Mouse (Mus musculus) heart, embryonic 12.5 days (tissue): ENCODE measurements at regions not wholly inside any gene's neighbourhood (a gene's known extent, or its start where the extent isn't known, plus 50 kb on each side); places are given as distances from the start of the nearest gene placed in this dataset.
A peak's percentile ranks its signal among the peaks of the same experiment; 100 is the strongest.

Experiments used
- ATAC-seq: fragments of 200-750 bp; cut with Nextera tagmentation; 2 replicates; pipeline ENCODE4 v1.8.0; 2017; ENCODE audit warnings: moderate TSS enrichment, moderate library complexity; ENCODE audit not compliant: insufficient number of reproducible peaks, low FRiP score
- H3K27ac ChIP-seq: fragments of 300-500 bp; sonication (generic); 2 replicates; pipeline ENCODE4 v1.5.1; 2016; ENCODE audit warnings: mild to moderate bottlenecking, moderate library complexity; ENCODE audit not compliant: poor library complexity, severe bottlenecking
- H3K27me3 ChIP-seq: fragments of 300-500 bp; sonication (generic); replicated peaks from 2 replicates; pipeline ENCODE4 v1.6.1; 2016; ENCODE audit warnings: mild to moderate bottlenecking, moderate library complexity
- H3K36me3 ChIP-seq: fragments of 300-500 bp; sonication (generic); 2 replicates; pipeline ENCODE4 v1.6.1; 2016; ENCODE audit warnings: mild to moderate bottlenecking, moderate library complexity
- H3K4me1 ChIP-seq: fragments of 300-500 bp; sonication (generic); replicated peaks from 2 replicates; pipeline ENCODE4 v1.6.1; 2016; ENCODE audit warnings: mild to moderate bottlenecking
- H3K4me2 ChIP-seq: fragments of 300-500 bp; sonication (generic); 2 replicates; pipeline ENCODE4 v1.6.1; 2016; ENCODE audit warnings: mild to moderate bottlenecking, moderate library complexity
- H3K4me3 ChIP-seq: fragments of 300-500 bp; sonication (generic); 2 replicates; pipeline ENCODE4 v1.5.1; 2016; ENCODE audit warnings: mild to moderate bottlenecking
- H3K9ac ChIP-seq: fragments of 300-500 bp; sonication (generic); 2 replicates; pipeline ENCODE4 v1.6.1; 2016; ENCODE audit warnings: mild to moderate bottlenecking, moderate library complexity
- H3K9me3 ChIP-seq: fragments of 300-500 bp; sonication (generic); replicated peaks from 2 replicates; pipeline ENCODE4 v1.6.1; 2016; ENCODE audit warnings: mild to moderate bottlenecking, moderate library complexity
- WGBS: fragments of 180-500 bp; shearing (Covaris S2); methylation state at CpG from one replicate; pipeline ENCODE4 v1.1.7; 2016; 5-methylcytosine and 5-hydroxymethylcytosine counted together

DNA sequence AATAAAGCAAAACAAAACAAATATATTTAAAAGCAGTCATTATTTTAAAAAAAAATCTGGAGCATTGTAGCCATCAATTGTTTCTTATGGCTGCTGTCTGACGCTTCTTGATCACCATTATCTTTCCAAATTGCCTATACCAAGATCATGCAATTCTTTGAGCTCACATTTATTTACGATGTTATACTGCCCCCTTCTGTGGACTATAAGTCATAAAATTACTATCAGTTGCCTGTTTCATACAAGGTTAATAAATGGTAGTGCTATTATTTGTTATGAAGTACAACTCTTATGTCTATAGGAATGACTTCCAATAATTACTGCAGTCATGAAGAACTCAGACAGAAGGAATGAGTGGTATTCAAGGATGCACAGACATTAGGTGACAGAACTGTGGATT lies 57.3 kb upstream of the Eda2r start:
- Histone ChIP-seq H3K4me1 (no peaks in the 10 kb centered on the region), H3K36me3 (no peaks in the 10 kb centered on the region), H3K9me3 (no peaks in the 10 kb centered on the region), H3K4me2 (no peak overlapping the region), H3K4me3 (no peak overlapping the region), H3K9ac (no peak overlapping the region), H3K27me3 (no peaks in the 10 kb centered on the region), H3K27ac (no peak overlapping the region)
- no peak for ATAC-seq
- 35% methylated on average over 2 of the region's 2 CpGs for WGBS

DNA sequence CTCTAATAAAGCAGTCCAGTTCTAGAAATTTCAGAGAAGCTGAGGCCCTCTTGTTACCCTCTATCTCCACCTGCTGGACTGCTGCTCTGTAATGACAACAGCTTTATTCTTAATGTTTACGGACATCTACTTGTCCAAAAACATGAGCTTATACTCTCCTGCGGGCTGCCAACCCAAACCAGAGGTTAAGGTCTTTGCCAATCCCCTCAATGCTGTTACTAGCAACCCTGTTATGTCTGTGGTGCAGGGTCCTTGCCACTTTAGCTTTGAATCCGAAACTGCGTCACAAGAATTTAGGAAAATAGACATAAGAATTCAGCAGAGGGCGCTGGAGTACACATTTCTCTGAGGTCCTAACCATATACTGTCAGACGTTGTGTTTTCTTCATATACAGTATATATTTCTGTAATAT lies 54.4 kb upstream of the Eda2r start:
- no peak for ATAC-seq
- Histone ChIP-seq H3K36me3 (no peaks in the 10 kb centered on the region), H3K4me1 (no peaks in the 10 kb centered on the region), H3K4me2 (peak overlapping the region; percentile 48), H3K4me3 (peak overlapping the region; percentile 51), H3K9ac (0 out of 2 replicates have a peak overlapping the region, but pooled peaks have one; percentile 58), H3K27me3 (no peaks in the 10 kb centered on the region), H3K27ac (no peak overlapping the region), H3K9me3 (no peaks in the 10 kb centered on the region)
- 9% methylated on average over 6 of the region's 6 CpGs for WGBS
